Comparison of ENCODE assay signal across 23 mouse cellular contexts in the genomic region with DNA sequence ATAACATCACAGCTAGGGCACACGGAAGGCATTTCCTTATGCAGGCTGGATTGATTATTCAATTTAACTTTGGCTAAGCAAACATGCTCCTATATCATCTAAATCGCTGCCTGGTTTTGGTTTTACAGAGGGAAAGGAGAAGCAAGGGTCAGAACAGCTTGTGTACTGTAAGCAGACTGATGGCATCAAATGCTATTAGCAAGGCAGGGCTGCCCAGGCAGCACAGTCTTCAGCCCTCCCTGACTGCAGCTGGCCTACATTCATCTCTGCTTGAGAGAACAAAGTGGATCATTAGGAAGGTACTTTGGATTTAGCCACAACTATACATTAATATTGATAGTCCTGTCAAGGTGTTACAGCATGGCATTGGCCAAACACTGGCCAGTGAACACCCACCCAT.
DNase-seq lines count a peak whose midpoint lies in the region; ATAC-seq lines count a peak whose summit lies in the region.
"Had no signal": no experiment of that assay in that cellular context is flagged by ENCODE, and none has a peak within 500 bp of the region (broad histone marks: within the 10 kb centered on the region; RNA-seq: fewer than 3 reads in every experiment).

No protein-coding gene starts in this region.

- no peaks in the 10 kb centered on the region for H3K36me3 ChIP-seq in hindbrain, embryonic 11.5 days (ENCODE audit: control insufficient read depth, insufficient read depth, low read length)
- H3K36me3 ChIP-seq in hindbrain, embryonic 16.5 days (ENCODE audit: control insufficient read depth, insufficient read depth, low read length) = no peaks in the 10 kb centered on the region
- no peaks in the 10 kb centered on the region for H3K36me3 ChIP-seq in neural tube, embryonic 12.5 days
- no peaks in the 10 kb centered on the region for H3K36me3 ChIP-seq in embryonic facial prominence, embryonic 14.5 days (ENCODE audit: control insufficient read depth, insufficient read depth, low read length)
- H3K36me3 ChIP-seq in neural tube, embryonic 15.5 days = no peaks in the 10 kb centered on the region
- H3K36me3 ChIP-seq: forebrain, embryonic 12.5 days; forebrain, embryonic 15.5 days; heart, embryonic 10.5 days; heart, embryonic 13.5 days had no signal

- WGBS in hindbrain, embryonic 11.5 days = 88% methylated on average over 2 of the region's 2 CpGs
- 63% methylated on average over 2 of the region's 2 CpGs for WGBS in hindbrain, embryonic 16.5 days
- WGBS in neural tube, embryonic 12.5 days = 88% methylated on average over 2 of the region's 2 CpGs
- WGBS in embryonic facial prominence, embryonic 14.5 days = 45% methylated on average over 2 of the region's 2 CpGs
- WGBS in neural tube, embryonic 15.5 days = 66% methylated on average over 2 of the region's 2 CpGs

- H3K9me3 ChIP-seq in hindbrain, embryonic 11.5 days (ENCODE audit: control insufficient read depth, low read length) = no peaks in the 10 kb centered on the region
- no peaks in the 10 kb centered on the region for H3K9me3 ChIP-seq in hindbrain, embryonic 16.5 days (ENCODE audit: control insufficient read depth, low read length)
- H3K9me3 ChIP-seq in neural tube, embryonic 12.5 days = no peaks in the 10 kb centered on the region
- no peaks in the 10 kb centered on the region for H3K9me3 ChIP-seq in embryonic facial prominence, embryonic 14.5 days (ENCODE audit: control insufficient read depth, low read length)
- H3K9me3 ChIP-seq in neural tube, embryonic 15.5 days (replicated peaks) = no peaks in the 10 kb centered on the region
- H3K9me3 ChIP-seq: forebrain, embryonic 12.5 days; forebrain, embryonic 15.5 days; heart, embryonic 10.5 days; heart, embryonic 13.5 days had no signal

- no peak overlapping the region for H3K27ac ChIP-seq in hindbrain, embryonic 11.5 days (ENCODE audit: low read depth, low read length)
- H3K27ac ChIP-seq in hindbrain, embryonic 16.5 days (ENCODE audit: low read depth, low read length) = no peak overlapping the region
- H3K27ac ChIP-seq in neural tube, embryonic 12.5 days = no peak overlapping the region
- H3K27ac ChIP-seq in embryonic facial prominence, embryonic 14.5 days (replicated peaks; ENCODE audit: low read depth, low read length) = no peak overlapping the region
- no peak overlapping the region for H3K27ac ChIP-seq in neural tube, embryonic 15.5 days (replicated peaks)
- H3K27ac ChIP-seq: forebrain, embryonic 12.5 days; forebrain, embryonic 15.5 days; heart, adult 2 months; heart, embryonic 10.5 days; heart, embryonic 13.5 days had no signal

- H3K9ac ChIP-seq in hindbrain, embryonic 11.5 days (ENCODE audit: low read depth, low read length) = no peak overlapping the region
- no peak overlapping the region for H3K9ac ChIP-seq in hindbrain, embryonic 16.5 days (ENCODE audit: low read depth, low read length)
- H3K9ac ChIP-seq in neural tube, embryonic 12.5 days = no peak overlapping the region
- no peak overlapping the region for H3K9ac ChIP-seq in embryonic facial prominence, embryonic 14.5 days (ENCODE audit: low read depth, low read length)
- no peak overlapping the region for H3K9ac ChIP-seq in neural tube, embryonic 15.5 days (replicated peaks)
- H3K9ac ChIP-seq: forebrain, embryonic 12.5 days; forebrain, embryonic 15.5 days; heart, embryonic 13.5 days had no signal

- no peak overlapping the region for H3K4me3 ChIP-seq in hindbrain, embryonic 11.5 days (ENCODE audit: low read depth, low read length)
- no peak overlapping the region for H3K4me3 ChIP-seq in hindbrain, embryonic 16.5 days (ENCODE audit: low read length)
- H3K4me3 ChIP-seq in neural tube, embryonic 12.5 days = no peak overlapping the region
- H3K4me3 ChIP-seq in embryonic facial prominence, embryonic 14.5 days (ENCODE audit: low read depth, low read length) = no peak overlapping the region
- H3K4me3 ChIP-seq in neural tube, embryonic 15.5 days (replicated peaks) = no peak overlapping the region
- H3K4me3 ChIP-seq: erythroblast, embryonic 14.5 days; forebrain, embryonic 12.5 days; forebrain, embryonic 15.5 days; heart, adult 2 months; heart, embryonic 10.5 days; heart, embryonic 13.5 days had no signal

- no peaks in the 10 kb centered on the region for H3K4me1 ChIP-seq in hindbrain, embryonic 11.5 days (replicated peaks; ENCODE audit: control insufficient read depth, insufficient read depth, low read length)
- no peaks in the 10 kb centered on the region for H3K4me1 ChIP-seq in hindbrain, embryonic 16.5 days (ENCODE audit: control insufficient read depth, insufficient read depth, low read depth, low read length)
- peaks cover 11% of the 10 kb centered on the region; the same call in 1 of the 2 replicates for H3K4me1 ChIP-seq in neural tube, embryonic 12.5 days
- H3K4me1 ChIP-seq in embryonic facial prominence, embryonic 14.5 days (ENCODE audit: control insufficient read depth, insufficient read depth, low read length) = peaks cover 5% of the 10 kb centered on the region; the same call in 1 of the 2 replicates
- H3K4me1 ChIP-seq in neural tube, embryonic 15.5 days = peaks cover 2% of the 10 kb centered on the region; the same call in 1 of the 2 replicates
- H3K4me1 ChIP-seq: forebrain, embryonic 15.5 days; heart, embryonic 10.5 days; heart, embryonic 13.5 days had no signal

- no peak overlapping the region for H3K4me2 ChIP-seq in hindbrain, embryonic 11.5 days (replicated peaks; ENCODE audit: low read depth, low read length)
- no peak overlapping the region for H3K4me2 ChIP-seq in hindbrain, embryonic 16.5 days (ENCODE audit: low read length)
- no peak overlapping the region for H3K4me2 ChIP-seq in neural tube, embryonic 12.5 days (replicated peaks)
- H3K4me2 ChIP-seq in embryonic facial prominence, embryonic 14.5 days (ENCODE audit: low read depth, low read length) = no peak overlapping the region
- H3K4me2 ChIP-seq in neural tube, embryonic 15.5 days = no peak overlapping the region
- H3K4me2 ChIP-seq: forebrain, embryonic 12.5 days; forebrain, embryonic 15.5 days; heart, embryonic 13.5 days had no signal

- ATAC-seq in hindbrain, embryonic 11.5 days (ENCODE audit: low FRiP score) = peak; percentile 37; the same call in 1 of the 2 replicates
- ATAC-seq in hindbrain, embryonic 16.5 days = no peak
- peak; percentile 34; the same call in 1 of the 2 replicates for ATAC-seq in neural tube, embryonic 12.5 days (ENCODE audit: low FRiP score, low read depth)
- peak; percentile 58 for ATAC-seq in embryonic facial prominence, embryonic 14.5 days (ENCODE audit: low read depth)
- 0 out of 2 replicates have a peak, but pooled peaks have one; percentile 47 for ATAC-seq in neural tube, embryonic 15.5 days (ENCODE audit: low FRiP score)
- ATAC-seq: forebrain, embryonic 15.5 days; intestine, postnatal 0 days; Patski had no signal

- DNase-seq in hindbrain, embryonic 11.5 days (ENCODE audit: low spot score) = no peak
- DNase-seq in neural tube, embryonic 10.5 days (ENCODE audit: extremely low spot score, low spot score) = no peak
- peak; percentile 21 for DNase-seq in embryonic facial prominence, embryonic 14.5 days (ENCODE audit: low spot score)
- DNase-seq in kidney, adult 9 months = no peak
- DNase-seq in B cell, adult 2 months = no peak
- DNase-seq: adrenal gland, postnatal 10 days; cerebellum, adult 11 months; cerebellum, adult 9-11 months; cerebellum, postnatal 25 days; gastrocnemius, postnatal 36 days; heart, adult 2 months; heart, postnatal 14 days; heart, postnatal 4 days had no signal

- H3K27me3 ChIP-seq in hindbrain, embryonic 11.5 days (ENCODE audit: control insufficient read depth, insufficient read depth, low read length) = no peaks in the 10 kb centered on the region
- no peaks in the 10 kb centered on the region for H3K27me3 ChIP-seq in hindbrain, embryonic 16.5 days (replicated peaks; ENCODE audit: control insufficient read depth, insufficient read depth, low read length)
- no peaks in the 10 kb centered on the region for H3K27me3 ChIP-seq in neural tube, embryonic 12.5 days (replicated peaks)
- H3K27me3 ChIP-seq in embryonic facial prominence, embryonic 14.5 days (replicated peaks; ENCODE audit: control insufficient read depth, insufficient read depth, low read length) = no peaks in the 10 kb centered on the region
- no peaks in the 10 kb centered on the region for H3K27me3 ChIP-seq in neural tube, embryonic 15.5 days (replicated peaks)
- H3K27me3 ChIP-seq: forebrain, embryonic 15.5 days; heart, embryonic 13.5 days; Patski had no signal
